Mouse (Mus musculus): ENCODE data around the gene Ankrd37.

DNA sequence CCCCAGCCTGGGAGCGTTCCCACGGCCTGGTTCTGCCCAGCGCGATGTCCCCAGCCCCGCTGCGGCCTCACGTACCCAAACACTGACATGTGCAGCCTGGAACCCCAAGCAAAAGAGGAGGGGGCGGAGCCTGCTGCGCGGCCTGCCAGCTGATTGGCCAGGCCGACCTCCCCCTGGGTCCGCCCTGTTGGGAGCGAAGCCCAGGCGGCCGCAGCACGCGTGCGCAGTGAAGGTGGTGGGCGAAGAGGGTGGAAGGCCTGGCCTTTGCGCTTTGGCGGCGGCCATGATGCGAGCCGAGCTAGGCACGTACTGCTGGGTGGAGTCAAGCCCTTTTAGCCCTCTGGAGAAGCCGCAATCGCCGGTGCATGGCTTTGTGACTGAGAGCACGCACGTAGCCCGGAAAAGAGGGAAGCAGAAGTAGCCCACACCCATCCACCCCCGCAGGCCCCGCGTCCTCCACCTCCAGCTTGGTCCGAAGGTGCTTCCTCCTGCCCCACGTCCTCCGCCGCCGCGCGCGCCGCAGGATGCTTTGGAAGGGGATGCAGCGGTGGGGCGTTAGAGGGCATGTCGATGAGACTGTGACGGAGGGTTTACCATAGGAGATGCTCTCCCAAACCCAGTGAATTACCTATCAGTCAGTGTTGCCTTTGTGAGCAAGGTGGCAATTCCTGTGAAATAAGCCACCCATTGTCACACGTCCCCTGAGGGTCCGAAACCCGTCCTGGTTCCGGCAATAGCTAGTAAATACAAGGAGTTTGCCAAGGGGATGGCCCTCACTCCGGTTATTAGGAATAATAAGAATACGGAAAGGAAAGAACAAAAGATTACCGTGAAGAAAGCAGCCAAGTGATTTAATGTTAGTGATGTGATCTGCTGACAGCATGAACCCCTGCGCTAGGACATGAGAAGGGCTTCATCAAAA is 5.5 kb downstream of the Ankrd37 start:
- TF ChIP-seq EP300 (IDR thresholded peaks at IDR 0.05; ENCODE audit: low read depth in 1 of 2, low read length in 2 of 2) = peak in 1 of 2 experiments; percentile 45; a peak in 1 of 4 replicates
- peak; percentile 11; the same call in 1 of the 2 replicates for TF ChIP-seq ETS1 (IDR thresholded peaks at IDR 0.05; ENCODE audit: low read depth, low read length)
- no peak for TF ChIP-seq ZC3H11A (IDR thresholded peaks at IDR 0.05; ENCODE audit: low read depth, low read length)
- TF ChIP-seq CTCF (IDR thresholded peaks at IDR 0.05 in 2 of 3, conservative IDR thresholded peaks at IDR 0.05 in 1 of 3; ENCODE audit: control insufficient read depth in 1 of 3, insufficient read depth in 1 of 3, low read depth in 2 of 3, low read length in 3 of 3, poor library complexity in 1 of 3, severe bottlenecking in 1 of 3) = no peak
- 0 out of 2 replicates have a peak, but pooled peaks have one; percentile 11 for TF ChIP-seq POLR2AphosphoS5 (IDR thresholded peaks at IDR 0.05; ENCODE audit: borderline replicate concordance, low read depth, low read length)
- peak; percentile 39; the same call in 1 of the 2 replicates for TF ChIP-seq USF1 (IDR thresholded peaks at IDR 0.05; ENCODE audit: low read depth, low read length)
- no peak for TF ChIP-seq GABPA (IDR thresholded peaks at IDR 0.05; ENCODE audit: low read depth, low read length)
- peak; percentile 85 for TF ChIP-seq MAX (IDR thresholded peaks at IDR 0.05; ENCODE audit: low read length)
- peak; percentile 86 for TF ChIP-seq TBP (IDR thresholded peaks at IDR 0.05; ENCODE audit: low read depth, low read length)
- TF ChIP-seq TAL1 (IDR thresholded peaks at IDR 0.05; ENCODE audit: low read length) = no peak
- TF ChIP-seq KAT2A (conservative IDR thresholded peaks at IDR 0.05; ENCODE audit: low read depth, low read length) = no peak; the same call in 1 of the 2 replicates

Measured in MEL (cell line).